Comparison of ENCODE assay signal across 8 mouse cellular contexts in genomic region chr12:79511454-79512204, GRCm38 (mm10).
A peak's percentile ranks its signal among the peaks of the same experiment; 100 is the strongest.
DNase-seq lines count a peak whose midpoint lies in the region; ATAC-seq lines count a peak whose summit lies in the region.

No protein-coding gene starts in this region.

- peak overlapping the region; percentile 53 to 73 for H3K27ac ChIP-seq in heart, embryonic 14.5 days (replicated peaks in 1 of 2; ENCODE audit: control insufficient read depth in 1 of 2, insufficient read depth in 1 of 2, low read depth in 2 of 2, low read length in 2 of 2)

- no peak for ATAC-seq in heart, embryonic 14.5 days (ENCODE audit: insufficient number of reproducible peaks, insufficient read depth, low FRiP score, low read depth)

- H3K36me3 ChIP-seq in heart, embryonic 14.5 days (ENCODE audit: control insufficient read depth, insufficient read depth, low read length): no peaks in the 10 kb centered on the region

- no peak overlapping the region for H3K4me2 ChIP-seq in heart, embryonic 14.5 days (ENCODE audit: low read length)

- no peaks in the 10 kb centered on the region for H3K9me3 ChIP-seq in heart, embryonic 14.5 days (ENCODE audit: control insufficient read depth, low read length)

- H3K4me3 ChIP-seq in heart, embryonic 14.5 days (ENCODE audit: control insufficient read depth in 1 of 2, insufficient read depth in 1 of 2, low read depth in 1 of 2, low read length in 2 of 2): no peak overlapping the region

- 57% methylated on average over 11 of the region's 11 CpGs for WGBS in heart, embryonic 14.5 days

- H3K27me3 ChIP-seq in heart, embryonic 14.5 days (ENCODE audit: control insufficient read depth, insufficient read depth, low read length): no peaks in the 10 kb centered on the region

- peak; percentile 6 for DNase-seq in cerebellum, adult 11-12 months
- no peak for DNase-seq in cerebellum, postnatal 36 days
- DNase-seq in 3134 (ENCODE audit: extremely low read depth, insufficient read length, low spot score): peak; percentile 88
- peak; percentile 56 for DNase-seq in fat pad, adult 2 months (ENCODE audit: extremely low read depth, low read depth, low spot score)
- DNase-seq in left cerebral cortex, postnatal 14 days (ENCODE audit: low spot score in 2 of 2): peak; percentile 43 to 64
- peak; percentile 38 to 44 for DNase-seq in right cerebral cortex, adult 2 months (ENCODE audit: low spot score in 2 of 2)
- DNase-seq in spleen, postnatal 4 days (ENCODE audit: low spot score in 2 of 2): no peak

- H3K9ac ChIP-seq in heart, embryonic 14.5 days (ENCODE audit: low read length): no peak overlapping the region

- intact Hi-C loops in left cerebral cortex, postnatal 14 days (cut with DNase I): no loop called here

- peaks cover 19 to 20% of the 10 kb centered on the region in 2 experiments for H3K4me1 ChIP-seq in heart, embryonic 14.5 days (ENCODE audit: control insufficient read depth in 2 of 2, insufficient read depth in 2 of 2, low read length in 2 of 2)

Comparison
In these comparisons a context has a peak if more than half of its experiments do, and no peak if none do; other contexts are left out.
1. DNase-seq: peak in cerebellum, adult 11-12 months (single experiment), 3134 (single experiment), fat pad, adult 2 months (single experiment), left cerebral cortex, postnatal 14 days (2 of 2) and right cerebral cortex, adult 2 months (2 of 2); none in cerebellum, postnatal 36 days (0 of 2) and spleen, postnatal 4 days (0 of 2).